Mouse (Mus musculus): Measurements from ENCODE around the gene Kdm4d.
A peak's percentile ranks its signal among the peaks of the same experiment; 100 is the strongest.
"Not testable (repeated sequence)": the region's sequence is repeated elsewhere in the genome, so short reads cannot be mapped to it uniquely, and the experiment has no call there.

DNA sequence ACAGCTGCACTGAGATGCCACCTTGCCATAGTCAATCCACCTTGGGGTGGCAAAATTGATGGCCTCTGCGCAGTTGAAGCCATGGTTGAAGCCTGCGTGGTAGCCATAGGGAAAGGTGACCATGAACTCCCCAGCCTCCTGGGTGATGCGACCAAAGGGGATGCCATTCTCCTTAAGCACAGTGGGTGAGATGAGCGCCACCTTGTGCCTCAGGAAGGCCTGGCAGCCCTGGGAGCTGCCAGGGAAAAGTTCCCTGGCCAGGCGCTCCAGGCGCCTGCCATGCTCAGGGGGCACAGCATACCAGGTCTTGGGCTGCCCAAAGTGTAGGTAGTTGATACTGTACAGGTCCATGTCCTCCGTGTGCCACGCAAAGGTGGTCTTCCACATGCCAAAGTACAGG lies 49.2 kb downstream of the Kdm4d start:
- not testable (repeated sequence) for TF ChIP-seq EP300 (IDR thresholded peaks at IDR 0.05)
- peak; percentile 45 for TF ChIP-seq CTCF (IDR thresholded peaks at IDR 0.05)
